Mouse (Mus musculus): ENCODE results near the gene Cops7a. TPM values are rescaled to one million over a fixed set of nuclear protein-coding genes. Genes with fewer than 3 reads are reported as not detected.
A peak's percentile ranks its signal among the peaks of the same experiment; 100 is the strongest.

The Cops7a gene
- total RNA-seq, 2 experiments from 2014 or later, result 108 to 115 TPM

GRCm38 (mm10) chr6:124953991-124954715 is 11.2 kb downstream of the Cops7a start:
- Histone ChIP-seq H3K4me3 (no peak overlapping the region), H3K27ac (no peak overlapping the region)
- no peak for TF ChIP-seq CTCF (IDR thresholded peaks at IDR 0.05)
- intact Hi-C loops (cut with DNase I), result no loop called here
- no peak for DNase-seq

GRCm38 (mm10) chr6:124943526-124943925 is 21.8 kb downstream of the Cops7a start:
- DNase-seq, result no peak
- intact Hi-C loops (cut with DNase I), result no loop called here
- no peak overlapping the region for H3K27ac ChIP-seq
- no peak overlapping the region for H3K4me3 ChIP-seq
- no peak for TF ChIP-seq CTCF (IDR thresholded peaks at IDR 0.05)

GRCm38 (mm10) chr6:124941679-124942078 is 23.7 kb downstream of the Cops7a start:
- H3K4me3 ChIP-seq, result no peak overlapping the region
- intact Hi-C loops (cut with DNase I), result no loop called here
- DNase-seq, result no peak
- TF ChIP-seq CTCF (IDR thresholded peaks at IDR 0.05), result no peak
- H3K27ac ChIP-seq, result no peak overlapping the region

GRCm38 (mm10) chr6:124938554-124938953 is 26.8 kb downstream of the Cops7a start:
- DNase-seq, result no peak
- intact Hi-C loops (cut with DNase I), result no loop called here
- TF ChIP-seq CTCF (IDR thresholded peaks at IDR 0.05), result no peak
- no peak overlapping the region for H3K4me3 ChIP-seq
- no peak overlapping the region for H3K27ac ChIP-seq

GRCm38 (mm10) chr6:124937493-124937892 is 27.8 kb downstream of the Cops7a start:
- no peak overlapping the region for H3K4me3 ChIP-seq
- DNase-seq, result no peak
- intact Hi-C loops (cut with DNase I), result no loop called here
- H3K27ac ChIP-seq, result peak overlapping the region; percentile 84
- no peak for TF ChIP-seq CTCF (IDR thresholded peaks at IDR 0.05)

GRCm38 (mm10) chr6:124936681-124937080 is 28.7 kb downstream of the Cops7a start:
- no peak for TF ChIP-seq CTCF (IDR thresholded peaks at IDR 0.05)
- intact Hi-C loops (cut with DNase I), result no loop called here
- Histone ChIP-seq H3K4me3 (no peak overlapping the region), H3K27ac (peak overlapping the region; percentile 84)
- peak; percentile 65 for DNase-seq

GRCm38 (mm10) chr6:124934670-124935069 is 30.7 kb downstream of the Cops7a start:
- intact Hi-C loops (cut with DNase I), result no loop called here

GRCm38 (mm10) chr6:124933127-124933526 is 32.2 kb downstream of the Cops7a start:
- no peak for DNase-seq
- intact Hi-C loops (cut with DNase I), result no loop called here
- Histone ChIP-seq H3K4me3 (no peak overlapping the region; the same call in 1 of the 2 replicates), H3K27ac (no peak overlapping the region)
- TF ChIP-seq CTCF (IDR thresholded peaks at IDR 0.05), result no peak

More at GRCm38 (mm10) chr6:124934670-124935069, 30.7 kb downstream of the Cops7a start:
- Histone ChIP-seq H3K27ac (peak overlapping the region; percentile 84), H3K4me3 (no peak overlapping the region)
- TF ChIP-seq CTCF (IDR thresholded peaks at IDR 0.05), result no peak
- DNase-seq, result no peak

- DNase-seq, result no peak
- peak overlapping the region; percentile 98 for H3K27ac ChIP-seq
- intact Hi-C loops (cut with DNase I), result no loop called here
Measured at GRCm38 (mm10) chr6:124932314-124932695, 33.0 kb downstream of the Cops7a start.

GRCm38 (mm10) chr6:124931525-124932313 is 33.6 kb downstream of the Cops7a start:
- TF ChIP-seq CTCF (IDR thresholded peaks at IDR 0.05), result peak; percentile 19; the same call in 1 of the 2 replicates
- DNase-seq, result no peak
- Histone ChIP-seq H3K4me3 (peak overlapping the region; percentile 85), H3K27ac (peak overlapping the region; percentile 98)
- intact Hi-C loops (cut with DNase I), result loop anchor here (2.0 kb wide), 1 partner anchor 73 kb away; no protein-coding TSS in a partner anchor

More at GRCm38 (mm10) chr6:124932314-124932695, 33.0 kb downstream of the Cops7a start:
- no peak for TF ChIP-seq CTCF (IDR thresholded peaks at IDR 0.05)
- H3K4me3 ChIP-seq, result peak overlapping the region; percentile 85

- H3K4me3 ChIP-seq, result peak within 1 kb of the TSS; percentile 85
- peak within 1 kb of the TSS; percentile 98 for H3K27ac ChIP-seq
- DNase-seq, result peak; percentile 100
- intact Hi-C loops (cut with DNase I), result loop anchor here (1.0 to 2.0 kb wide), 4 partner anchors 13 to 72 kb away; partner anchors contain the start of gene Cops7a
- no peak; the same call in 1 of the 2 replicates for TF ChIP-seq CTCF (IDR thresholded peaks at IDR 0.05)
Measured at GRCm38 (mm10) chr6:124930754-124931524, 34.4 kb downstream of the Cops7a start, which contains the start of gene Mlf2. Gene Mlf2 (plus strand): TSS chr6:124931386.

- peak overlapping the region; percentile 98 for H3K27ac ChIP-seq
- no peak for DNase-seq
- intact Hi-C loops (cut with DNase I), result loop anchor here (1.0 to 2.0 kb wide), 4 partner anchors 12 to 71 kb away; partner anchors contain the start of gene Cops7a
- peak overlapping the region; percentile 85 for H3K4me3 ChIP-seq
- TF ChIP-seq CTCF (IDR thresholded peaks at IDR 0.05), result no peak
Measured at GRCm38 (mm10) chr6:124930231-124930630, 35.1 kb downstream of the Cops7a start.
